Mouse (Mus musculus) olfactory bulb, adult 2 months (tissue): ENCODE data around the gene Ikzf1. TPM values are rescaled to one million over a fixed set of nuclear protein-coding genes. Genes with fewer than 3 reads are reported as not detected.

Experiments
- H3K27ac ChIP-seq: fragments of 200-500 bp; 2 replicates; pipeline ENCODE4 v1.5.1; 2012; ENCODE audit warnings: low read depth, low read length; ENCODE audit not compliant: insufficient read depth
- H3K4me1 ChIP-seq: fragments of 200-500 bp; 2 replicates; pipeline ENCODE4 v1.6.1; 2012; ENCODE audit warnings: low read length; ENCODE audit not compliant: control insufficient read depth, insufficient read depth
- H3K4me3 ChIP-seq: fragments of 200-500 bp; 2 replicates; pipeline ENCODE4 v1.5.1; 2012; ENCODE audit warnings: mild to moderate bottlenecking, low read depth, low read length, moderate library complexity; ENCODE audit not compliant: insufficient read depth
- CTCF ChIP-seq: fragments of 200-500 bp; IDR thresholded peaks from 2 replicates; pipeline ENCODE4 v1.5.1; 2012; ENCODE audit warnings: low read depth, mild to moderate bottlenecking, low read length, moderate library complexity; ENCODE audit not compliant: insufficient read depth
- POLR2A ChIP-seq: fragments of 200-500 bp; IDR thresholded peaks from 2 replicates; pipeline ENCODE4 v1.6.1; 2012; ENCODE audit warnings: mild to moderate bottlenecking, low read depth, low read length, moderate library complexity; ENCODE audit not compliant: insufficient read depth
- WGBS: fragments of 180-500 bp; shearing (Covaris S2); methylation state at CpG from one replicate; pipeline ENCODE4 v1.1.7; 2018; 5-methylcytosine and 5-hydroxymethylcytosine counted together
- polyA plus RNA-seq: library from polyadenylated mRNA; stranded (reverse); fragments of >200 nt; gene quantifications from 2 replicates; pipeline ENCODE4 v1.2.4, GENCODE M21; 2012; ENCODE audit warnings: low replicate concordance; ENCODE audit not compliant: missing spikeins, insufficient read depth, insufficient read length

The Ikzf1 gene
- polyA plus RNA-seq, 1 experiment = 59.5 TPM

DNA sequence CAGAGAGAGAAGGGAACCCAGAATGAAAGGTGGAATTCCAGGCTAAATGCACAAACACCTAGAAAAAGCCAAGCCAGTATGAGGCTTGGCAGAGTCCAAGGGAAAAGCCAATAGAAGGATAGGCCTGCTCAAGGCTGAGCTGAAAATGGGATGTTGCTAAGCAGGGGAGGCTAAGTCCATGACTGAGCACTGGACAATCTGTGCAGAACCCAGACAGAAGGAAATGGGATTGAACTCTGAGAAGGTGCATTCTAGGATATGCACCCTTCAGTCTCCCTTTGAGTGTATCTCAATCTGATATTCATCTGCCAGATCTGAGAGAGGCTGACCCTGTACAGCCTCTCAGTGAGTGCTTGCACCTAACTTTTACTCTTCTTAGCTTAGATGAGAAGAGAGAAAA lies 25.9 kb downstream of the Ikzf1 start:
- Histone ChIP-seq H3K4me3 (no peak overlapping the region), H3K4me1 (no peaks in the 10 kb centered on the region), H3K27ac (no peak overlapping the region)
- TF ChIP-seq POLR2A (no peak), CTCF (no peak)

DNA sequence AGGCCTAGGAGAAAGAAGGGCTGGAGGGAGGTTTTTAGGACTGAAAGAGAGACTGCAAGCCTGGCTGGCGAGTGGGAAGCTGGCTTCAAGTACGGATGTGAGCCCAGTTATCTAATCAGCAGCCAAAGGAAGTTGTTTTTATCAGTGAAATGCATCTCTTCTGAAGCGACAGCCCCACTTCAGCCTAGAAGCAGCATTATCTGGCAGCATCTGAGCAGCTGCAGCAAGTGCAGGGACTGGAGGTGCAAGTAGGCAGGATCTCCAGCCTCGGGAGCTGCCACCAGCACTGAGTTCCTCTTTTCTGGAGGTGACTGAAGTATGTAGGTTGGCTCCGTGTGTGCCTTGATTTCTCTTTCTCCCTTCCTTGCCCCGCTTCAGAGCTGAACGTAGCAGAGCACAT lies 26.9 kb downstream of the Ikzf1 start:
- no peak for TF ChIP-seq CTCF
- TF ChIP-seq POLR2A = no peak
- Histone ChIP-seq H3K4me3 (no peak overlapping the region), H3K4me1 (no peaks in the 10 kb centered on the region), H3K27ac (no peak overlapping the region)
- 69% methylated on average over 7 of the region's 7 CpGs for WGBS

DNA sequence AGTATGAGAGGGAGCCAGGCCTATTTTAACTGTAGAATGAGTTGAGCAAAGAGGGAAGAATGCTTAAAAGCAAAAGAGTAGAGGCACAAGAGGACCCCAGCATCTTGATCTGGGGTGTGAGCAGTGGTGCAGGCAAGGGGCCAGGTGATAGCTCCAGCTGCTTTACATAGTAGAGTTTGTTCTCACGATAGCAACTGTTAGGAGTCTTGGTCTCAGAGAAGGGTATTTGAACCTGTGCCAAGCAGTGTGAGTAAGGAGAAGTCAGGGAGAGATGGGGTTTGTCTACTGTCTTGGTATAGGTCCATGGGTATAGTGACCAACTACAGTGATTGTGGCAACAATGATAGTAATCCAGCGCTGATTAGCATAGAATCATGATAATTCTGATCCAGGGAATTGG lies 29.9 kb downstream of the Ikzf1 start:
- no peak for TF ChIP-seq POLR2A
- TF ChIP-seq CTCF = no peak
- Histone ChIP-seq H3K27ac (no peak overlapping the region), H3K4me3 (no peak overlapping the region), H3K4me1 (no peaks in the 10 kb centered on the region)
- 61% methylated on average over 2 of the region's 2 CpGs for WGBS

DNA sequence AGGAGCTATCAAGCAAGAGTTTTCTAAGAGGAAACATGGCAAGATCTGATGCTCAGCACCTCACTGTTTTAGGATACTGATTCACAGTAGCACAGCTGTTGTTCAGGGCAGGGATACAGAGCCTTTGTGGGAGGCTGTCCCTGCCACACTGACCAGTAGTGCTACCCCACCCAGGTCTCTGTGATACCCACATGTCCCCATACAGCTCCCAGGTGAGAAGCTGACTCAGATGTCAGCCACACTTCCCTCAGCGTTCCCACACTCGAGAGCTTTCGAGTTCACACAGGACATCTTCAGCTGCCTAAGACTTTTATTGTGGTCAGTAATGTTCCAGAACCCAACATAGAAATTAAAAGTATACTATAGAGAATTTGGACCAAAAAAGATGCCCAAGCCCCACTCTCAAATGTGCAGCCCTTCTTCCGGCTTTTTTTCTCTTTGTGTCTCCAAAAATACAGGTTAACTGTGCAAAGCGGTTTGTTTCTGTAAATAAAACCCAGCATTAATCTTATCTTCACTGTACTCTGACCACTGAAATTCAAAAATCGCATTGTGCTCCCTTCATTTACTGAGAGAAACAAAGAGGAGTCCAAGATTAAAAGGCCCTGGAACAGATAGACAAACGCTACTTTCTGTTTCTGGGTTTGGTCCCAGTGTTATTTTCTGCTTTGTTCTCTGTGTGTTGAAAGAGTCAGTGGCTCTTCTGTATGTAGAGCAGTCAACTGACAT lies 31.3 kb downstream of the Ikzf1 start:
- no peak overlapping the region for H3K4me3 ChIP-seq
- H3K4me1 ChIP-seq = no peaks in the 10 kb centered on the region
- no peak for TF ChIP-seq CTCF
- TF ChIP-seq POLR2A = no peak
- H3K27ac ChIP-seq = no peak overlapping the region
- 80% methylated on average over 7 of the region's 7 CpGs for WGBS

DNA sequence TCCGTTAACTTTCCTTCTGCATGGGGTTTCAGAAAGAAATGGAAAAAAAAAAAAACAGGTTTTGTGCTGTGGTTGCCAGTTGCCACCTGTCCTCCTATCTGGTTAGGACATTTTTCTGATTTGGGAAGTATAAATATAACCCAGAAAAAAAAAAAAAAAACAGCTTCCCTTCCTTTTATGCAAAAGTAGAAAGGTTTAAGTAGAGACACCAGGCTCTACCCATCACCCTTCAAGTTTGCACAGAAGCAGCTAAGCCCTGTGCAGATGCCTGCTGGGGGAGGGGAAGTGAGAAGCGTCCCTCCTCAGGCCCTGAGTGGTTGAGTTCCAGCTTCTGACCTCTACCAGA lies 31.9 kb downstream of the Ikzf1 start:
- Histone ChIP-seq H3K27ac (no peak overlapping the region), H3K4me3 (no peak overlapping the region), H3K4me1 (no peaks in the 10 kb centered on the region)
- TF ChIP-seq POLR2A (no peak), CTCF (no peak)
- 78% methylated on average over 2 of the region's 2 CpGs for WGBS

DNA sequence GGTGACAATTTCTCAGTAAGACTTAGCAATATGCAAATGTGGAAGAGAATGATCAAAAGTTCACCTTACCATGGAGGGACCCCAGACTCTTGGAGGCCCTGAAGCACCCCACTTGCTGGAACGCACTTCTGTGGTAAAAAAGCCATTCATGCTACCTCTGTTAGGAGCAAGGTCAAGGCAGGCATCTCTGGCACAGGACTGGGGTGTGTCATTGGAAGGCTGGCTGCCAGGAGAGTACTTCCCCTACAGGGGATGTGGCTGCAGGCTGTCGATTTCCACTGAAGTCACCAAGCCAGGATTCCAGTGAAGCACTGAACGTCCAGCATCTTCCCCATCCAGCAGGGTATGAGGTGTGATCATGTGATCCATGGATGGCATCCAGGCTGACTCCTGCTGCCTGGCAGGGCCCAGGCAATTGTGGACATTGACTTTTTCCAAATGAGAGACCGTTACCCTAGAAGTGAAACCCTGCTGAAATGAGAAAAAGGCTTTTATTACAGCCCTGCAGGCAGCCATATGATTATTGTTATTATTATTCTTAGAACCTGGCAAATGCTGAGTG lies 32.9 kb downstream of the Ikzf1 start:
- Histone ChIP-seq H3K4me1 (no peaks in the 10 kb centered on the region), H3K27ac (no peak overlapping the region), H3K4me3 (no peak overlapping the region)
- no peak for TF ChIP-seq CTCF
- TF ChIP-seq POLR2A = no peak
- WGBS = 66% methylated on average over 4 of the region's 4 CpGs

DNA sequence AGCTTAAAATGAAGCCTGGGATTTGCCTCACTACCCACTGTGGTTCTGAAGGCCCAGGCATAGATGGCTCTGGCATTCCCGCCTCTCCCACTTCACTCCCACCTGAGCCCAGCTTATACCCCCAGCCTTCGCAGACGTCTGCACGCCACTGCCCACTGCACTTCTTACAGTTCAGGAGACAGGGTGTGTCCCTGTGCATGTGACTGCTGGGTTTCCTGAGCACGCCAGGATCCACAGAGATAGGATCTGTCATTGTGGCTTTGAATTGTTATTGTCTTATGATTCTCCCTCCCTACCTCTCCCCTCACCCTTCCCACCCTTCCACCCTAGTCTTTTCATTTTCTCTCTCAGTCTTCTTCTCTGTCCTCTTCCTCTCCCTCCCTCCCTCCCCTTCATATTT lies 34.9 kb downstream of the Ikzf1 start:
- WGBS = 85% methylated on average over 5 of the region's 5 CpGs
- no peaks in the 10 kb centered on the region for H3K4me1 ChIP-seq
- H3K27ac ChIP-seq = no peak overlapping the region
- no peak for TF ChIP-seq POLR2A
- no peak for TF ChIP-seq CTCF
- no peak overlapping the region for H3K4me3 ChIP-seq

DNA sequence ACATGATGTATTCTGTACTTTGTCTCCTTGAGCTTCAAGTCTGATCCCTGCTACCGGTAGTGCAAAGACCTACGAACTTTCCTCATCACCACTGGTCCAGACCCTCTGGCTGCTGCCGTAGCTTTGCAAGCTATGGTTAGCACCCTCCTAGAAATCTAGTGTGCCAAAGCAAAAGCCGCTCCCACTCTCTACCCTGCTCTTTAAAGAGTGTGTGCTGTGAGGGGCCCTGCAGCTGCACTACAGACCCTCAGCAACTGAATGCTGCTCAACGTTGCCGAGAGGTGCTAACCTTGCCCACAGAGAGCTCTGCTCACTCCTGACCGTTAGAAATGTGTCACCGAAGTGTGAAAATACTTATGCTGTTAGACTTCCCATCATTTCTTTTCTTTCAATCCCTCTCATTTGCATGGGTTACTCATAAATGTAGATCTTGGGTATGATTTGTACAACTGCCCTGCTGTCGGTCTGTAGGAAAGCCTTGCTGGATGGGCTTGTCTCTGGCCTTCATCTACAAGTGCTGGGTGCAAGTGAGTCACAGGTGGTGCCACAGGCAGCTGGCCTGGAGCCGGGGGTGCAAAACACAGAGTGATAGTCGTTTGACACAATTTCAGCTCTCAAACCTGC lies 40.6 kb downstream of the Ikzf1 start:
- TF ChIP-seq CTCF = no peak
- no peak for TF ChIP-seq POLR2A
- Histone ChIP-seq H3K4me3 (no peak overlapping the region), H3K27ac (no peak overlapping the region), H3K4me1 (no peaks in the 10 kb centered on the region)
- WGBS = 88% methylated on average over 11 of the region's 11 CpGs

DNA sequence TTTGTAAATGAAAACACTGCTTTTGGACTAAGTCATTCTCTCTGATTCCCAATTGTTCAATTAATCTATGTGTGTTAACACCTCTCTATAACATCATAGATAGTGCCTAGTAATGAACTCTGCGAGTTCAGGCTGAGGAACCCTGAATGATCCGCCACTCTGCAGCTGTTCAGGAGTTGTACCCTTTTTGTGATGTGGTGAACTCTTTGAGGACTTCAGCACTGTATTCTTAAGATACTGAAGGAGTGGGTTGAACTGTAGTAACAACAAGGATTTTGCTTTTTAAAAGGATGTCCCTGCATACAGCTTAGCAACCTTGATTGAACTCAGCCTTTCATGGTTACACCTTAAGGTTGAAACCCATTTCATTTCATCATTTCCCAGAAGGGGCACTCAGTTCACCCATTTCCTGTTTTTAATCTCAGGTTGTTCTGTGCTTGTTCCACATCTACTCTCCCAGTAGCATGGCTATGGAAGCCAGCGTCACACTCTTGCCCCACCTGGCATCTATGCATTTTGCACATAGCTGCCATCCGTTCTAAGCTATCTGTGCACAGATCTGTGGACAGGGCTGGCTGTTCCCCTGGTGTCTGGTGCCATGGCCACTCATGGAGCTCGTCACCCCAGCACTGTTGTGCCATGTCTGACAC lies 41.2 kb downstream of the Ikzf1 start:
- WGBS = 90% methylated on average over 5 of the region's 5 CpGs
- no peaks in the 10 kb centered on the region for H3K4me1 ChIP-seq
- TF ChIP-seq CTCF (no peak), POLR2A (no peak)
- no peak overlapping the region for H3K27ac ChIP-seq
- no peak overlapping the region for H3K4me3 ChIP-seq
